Comparison of ENCODE assay signal across 13 mouse cellular contexts in the genomic region with DNA sequence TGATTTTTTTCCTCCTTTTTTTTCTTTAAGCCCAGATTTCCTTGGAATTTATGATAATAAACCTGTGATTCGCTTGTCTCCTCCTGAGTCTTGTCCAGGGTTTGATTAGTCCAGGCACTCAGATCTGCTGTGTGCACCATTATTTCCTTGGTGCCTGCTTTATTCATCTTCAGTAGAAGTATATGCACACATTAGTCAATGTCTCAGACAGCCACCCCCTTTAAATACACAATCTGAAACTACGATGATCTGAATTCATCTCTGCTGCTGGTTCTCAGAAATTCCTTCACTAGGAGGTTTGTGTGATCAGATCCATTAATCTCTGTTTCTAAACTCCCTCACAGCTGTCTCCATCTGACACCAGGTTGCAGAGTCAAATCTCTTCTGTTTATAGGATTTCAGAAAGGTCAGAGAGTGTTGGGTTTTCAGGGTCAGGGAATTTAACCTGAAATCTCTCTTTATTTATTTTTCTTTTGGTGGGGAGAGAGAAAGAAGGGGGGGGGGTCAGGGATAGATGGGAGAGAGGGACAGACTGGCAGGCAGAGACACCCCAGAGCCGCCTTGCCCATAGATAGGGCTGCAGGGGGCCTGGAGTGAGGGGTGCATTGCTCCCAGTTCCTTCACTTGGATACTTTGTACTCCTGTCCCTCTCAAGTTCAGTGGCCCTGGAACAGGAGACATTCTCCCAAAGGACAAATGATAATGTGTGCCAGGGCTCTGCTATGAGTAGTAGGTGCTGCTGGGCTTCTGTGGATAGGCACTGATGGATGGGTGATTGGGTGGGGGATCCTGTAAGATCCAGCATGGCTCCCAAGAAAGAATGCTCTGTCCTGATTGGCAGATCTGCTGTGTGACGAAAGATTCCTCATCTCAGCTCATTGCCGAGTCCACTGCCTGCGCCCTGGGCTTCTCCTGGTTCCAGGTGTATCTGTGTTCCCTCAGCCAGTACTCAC.
"Had no signal": no experiment of that assay in that cellular context is flagged by ENCODE, and none has a peak within 500 bp of the region (broad histone marks: within the 10 kb centered on the region; RNA-seq: fewer than 3 reads in every experiment).

No protein-coding gene starts in this region.

- DNase-seq: kidney, adult 2 months; kidney, postnatal 10 days; layer of hippocampus, adult 9-11 months; layer of hippocampus, postnatal 36 days; lung, postnatal 14 days; right cerebral cortex, adult 18-20 months; right cerebral cortex, postnatal 25 days; thymus, postnatal 4 days had no signal

- H3K4me3 ChIP-seq: limb, embryonic 15.5 days; liver, embryonic 12.5 days; lung, embryonic 15.5 days; myocyte had no signal

- H3K4me2 ChIP-seq: limb, embryonic 15.5 days; liver, embryonic 12.5 days; lung, embryonic 15.5 days had no signal

- H3K9me3 ChIP-seq: limb, embryonic 15.5 days; liver, embryonic 12.5 days; lung, embryonic 15.5 days had no signal

- H3K27ac ChIP-seq: limb, embryonic 15.5 days; liver, embryonic 12.5 days; lung, embryonic 15.5 days had no signal

- ATAC-seq: intestine, embryonic 16.5 days; liver, embryonic 12.5 days had no signal

- H3K36me3 ChIP-seq: limb, embryonic 15.5 days; liver, embryonic 12.5 days; lung, embryonic 15.5 days had no signal

- H3K4me1 ChIP-seq: liver, embryonic 12.5 days had no signal

- H3K9ac ChIP-seq: limb, embryonic 15.5 days; liver, embryonic 12.5 days; lung, embryonic 15.5 days had no signal

- H3K27me3 ChIP-seq: limb, embryonic 15.5 days; liver, embryonic 12.5 days; lung, embryonic 15.5 days had no signal
